Mouse (Mus musculus) c-Kit-positive CD71-positive TER-119-positive erythroid progenitor cells, embryonic 14.5 days (primary cell): ENCODE results near the gene Ccdc70.
"Not testable (repeated sequence)": the region's sequence is repeated elsewhere in the genome, so short reads cannot be mapped to it uniquely, and the experiment has no call there.

Experiments
- DNase-seq: peaks from one replicate; pipeline ENCODE4 v3.0.0-alpha.2; 2013; ENCODE audit warnings: low spot score

Ccdc70 gene

DNA sequence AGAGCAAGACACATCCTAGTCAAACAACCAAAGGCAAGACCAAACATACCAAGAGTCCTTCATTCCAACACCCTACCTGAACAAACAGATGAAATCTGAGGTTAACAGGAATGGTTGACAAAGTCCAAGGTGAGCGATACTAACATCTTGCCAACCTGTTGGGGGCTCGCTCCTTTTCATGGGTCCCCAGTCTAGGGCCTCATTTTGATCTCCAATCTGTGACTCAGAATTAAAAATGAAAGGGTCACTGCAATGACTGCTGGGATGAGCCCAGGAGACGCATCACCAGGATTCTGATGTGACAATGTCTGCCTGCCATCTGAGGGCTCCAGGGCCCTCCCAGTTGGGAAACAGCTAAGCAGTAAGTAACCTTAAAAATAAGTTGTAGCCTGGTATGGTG, at the start of gene Ccdc70:
TSS of gene Ccdc70 (plus strand) at position 301 of the 400 bp plus-strand sequence.
- no peak for DNase-seq

DNA sequence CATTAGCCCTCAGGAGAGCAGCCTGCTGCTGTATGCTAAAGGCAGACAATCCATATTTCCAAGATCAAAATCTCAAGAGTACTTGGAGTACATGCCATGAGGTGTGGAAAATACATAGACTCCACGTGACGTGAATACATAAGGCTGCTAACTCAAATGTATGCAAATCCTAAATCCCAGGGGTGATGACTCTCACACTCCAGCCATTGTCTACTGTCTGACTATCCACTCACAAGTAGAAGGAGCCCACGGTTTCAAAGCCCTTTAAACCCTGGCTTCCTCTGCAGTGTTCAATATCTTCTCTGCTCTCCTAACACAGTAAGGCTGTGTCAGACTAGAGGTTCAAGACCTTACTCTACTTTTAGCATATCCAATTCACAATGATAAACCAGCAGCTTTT, 38.8 kb upstream of the Ccdc70 start:
- not testable (repeated sequence) for DNase-seq

DNA sequence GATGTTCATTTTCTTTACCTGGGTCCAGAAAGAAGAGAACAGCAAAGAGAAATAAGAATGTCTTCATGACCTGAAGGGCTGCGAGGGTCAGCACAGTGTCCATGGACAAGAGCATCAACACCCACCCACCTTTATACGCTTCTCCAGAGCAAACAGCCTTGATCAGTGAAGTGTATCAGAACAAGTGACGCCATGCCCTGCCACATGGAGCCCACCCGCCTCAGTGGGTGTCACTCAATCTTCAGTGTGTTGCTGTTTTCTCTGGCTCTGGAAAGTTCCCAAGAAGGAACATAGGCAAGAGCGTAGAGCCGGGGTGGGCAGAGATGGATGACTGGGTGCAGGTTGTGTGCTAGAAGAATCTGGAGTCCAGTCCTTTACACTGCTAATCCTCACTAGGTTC, 37.0 kb upstream of the Ccdc70 start, which contains the start of gene Defb15:
TSS of gene Defb15 (minus strand) at position 101 of the 400 bp plus-strand sequence.
- no peak for DNase-seq

DNA sequence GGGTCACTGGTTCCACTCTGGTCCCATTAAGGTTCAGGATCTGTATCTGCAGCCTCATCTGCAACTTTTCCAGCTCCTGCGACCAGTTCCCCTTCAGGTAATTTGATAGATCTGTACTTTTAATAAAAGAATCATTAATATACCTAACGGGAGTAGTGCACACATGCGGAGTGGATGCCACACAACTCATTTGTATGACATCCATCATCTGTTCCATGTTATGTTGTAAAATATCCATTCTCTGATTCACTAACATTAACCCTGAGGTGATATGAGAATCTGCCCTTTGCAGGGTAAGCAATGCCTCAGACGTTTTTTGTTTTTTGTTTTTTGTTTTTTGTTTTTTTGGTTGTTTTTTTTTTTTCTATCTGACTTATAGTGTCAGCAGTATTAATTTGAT, 31.5 kb upstream of the Ccdc70 start, which contains the start of gene Defb35:
TSS of gene Defb35 (plus strand) at position 301 of the 400 bp plus-strand sequence.
- not testable (repeated sequence) for DNase-seq

DNA sequence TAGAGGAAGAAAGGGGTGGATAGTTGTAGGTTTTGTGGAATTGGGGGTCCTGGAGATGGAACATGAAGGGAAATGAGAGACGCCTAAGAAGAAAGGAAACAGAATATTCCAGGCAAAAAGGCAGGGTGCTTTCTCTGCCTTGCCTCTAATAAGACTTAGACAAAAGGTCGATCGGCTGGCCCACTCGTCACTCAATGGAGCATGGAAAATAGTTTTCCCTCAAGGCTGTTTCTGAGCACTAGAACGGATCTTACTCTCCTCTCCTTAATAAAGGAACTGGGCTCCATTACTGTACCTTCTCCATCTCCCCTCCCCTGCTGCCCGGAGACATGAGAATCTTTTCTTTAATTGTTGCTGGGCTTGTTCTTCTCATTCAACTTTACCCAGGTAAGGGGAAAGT, 23.1 kb upstream of the Ccdc70 start, which contains the start of gene Defb13:
TSS of gene Defb13 (plus strand) at position 301 of the 400 bp plus-strand sequence.
- no peak for DNase-seq

DNA sequence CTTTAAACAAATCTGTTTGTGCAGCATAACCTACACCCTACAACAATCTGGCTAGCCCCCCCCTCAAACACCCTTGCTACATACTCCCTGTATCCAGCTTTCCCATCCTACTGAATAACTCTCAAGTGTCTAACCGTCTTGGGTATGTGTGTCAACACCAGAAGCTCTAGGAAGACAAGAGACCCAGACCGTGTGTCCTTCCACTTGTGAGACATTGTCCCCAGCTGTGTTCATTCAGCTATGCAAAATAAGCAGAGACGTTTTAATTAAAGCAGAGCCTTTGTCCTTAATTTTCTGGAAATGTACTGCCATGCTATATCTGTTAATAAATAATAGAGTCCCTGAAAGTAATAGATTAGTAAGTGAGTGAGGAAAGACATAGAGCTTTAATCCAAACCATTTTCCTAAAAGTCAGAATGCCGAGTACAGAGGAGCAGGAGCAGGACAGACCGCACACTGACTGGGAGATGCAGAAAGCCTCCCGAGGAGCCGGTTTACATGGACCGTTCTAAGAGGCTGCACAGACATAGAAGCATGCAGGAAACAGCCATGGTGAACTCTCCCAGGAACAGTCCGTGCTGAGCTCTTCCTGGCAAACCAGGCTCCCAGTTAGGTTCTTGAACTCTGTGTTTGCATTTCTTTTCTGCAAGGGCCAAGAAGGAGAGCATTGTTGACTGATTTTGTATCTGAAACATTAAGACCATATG, 22.1 kb upstream of the Ccdc70 start:
- no peak for DNase-seq

DNA sequence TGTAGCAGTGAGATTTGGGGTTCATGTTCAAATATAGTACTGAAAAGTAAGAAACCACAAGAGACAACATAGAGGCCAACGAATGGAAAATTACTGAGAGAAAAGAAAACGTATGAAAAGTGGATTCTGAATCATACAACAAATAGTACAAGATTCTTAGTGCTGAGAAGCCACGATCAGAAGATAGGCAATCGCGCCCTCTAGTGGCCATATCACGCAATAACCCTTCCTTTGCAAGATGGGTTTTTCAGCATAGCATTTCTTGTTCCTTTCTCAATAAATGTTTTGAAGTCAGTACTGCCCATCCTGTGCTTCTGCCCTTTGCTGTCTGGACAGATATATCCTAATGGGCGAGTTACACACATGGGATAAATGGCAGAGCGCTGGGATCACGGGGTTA, 14.3 kb upstream of the Ccdc70 start:
- peak; percentile 44 for DNase-seq

DNA sequence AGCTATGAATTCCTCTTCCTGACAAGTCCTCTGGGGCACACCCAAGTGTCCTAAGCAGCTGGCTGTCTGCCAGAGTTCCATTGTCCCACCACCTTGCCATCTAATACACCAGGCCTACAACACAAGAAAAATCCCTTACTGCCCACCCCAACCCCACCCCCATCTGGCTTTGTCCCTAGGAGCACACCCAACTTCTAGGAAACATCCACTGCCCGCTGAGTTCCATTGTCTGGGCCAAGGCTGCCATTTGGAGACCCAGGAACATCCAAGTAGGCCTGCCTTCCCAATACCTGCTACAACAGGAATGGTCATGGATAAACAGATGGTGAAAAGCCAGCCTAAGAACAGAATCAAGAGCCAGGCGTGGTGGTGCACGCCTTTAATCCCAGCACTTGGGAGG, 13.2 kb upstream of the Ccdc70 start:
- DNase-seq, result no peak

DNA sequence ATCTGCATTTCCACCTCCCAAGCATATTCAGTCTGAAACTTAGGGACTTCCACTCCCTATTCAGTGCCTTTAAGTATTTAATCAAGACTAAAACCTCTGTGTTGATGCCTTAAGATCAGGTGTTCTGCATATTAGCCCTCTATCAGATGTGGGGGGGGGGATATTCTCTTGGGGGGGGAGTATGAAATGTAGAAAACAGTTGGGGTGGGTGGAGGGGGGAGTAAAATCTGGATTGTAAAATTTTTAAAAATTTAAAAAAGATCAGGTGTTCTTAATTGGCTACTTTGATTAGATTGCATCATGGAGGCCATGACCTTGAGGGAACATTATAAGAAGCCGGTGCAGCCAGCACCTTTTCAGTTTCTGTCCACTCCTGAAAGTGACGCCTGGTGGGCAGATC, 11.2 kb upstream of the Ccdc70 start, which contains the start of gene Fam90a1a:
TSS of gene Fam90a1a (plus strand) at position 301 of the 400 bp plus-strand sequence.
- no peak for DNase-seq

DNA sequence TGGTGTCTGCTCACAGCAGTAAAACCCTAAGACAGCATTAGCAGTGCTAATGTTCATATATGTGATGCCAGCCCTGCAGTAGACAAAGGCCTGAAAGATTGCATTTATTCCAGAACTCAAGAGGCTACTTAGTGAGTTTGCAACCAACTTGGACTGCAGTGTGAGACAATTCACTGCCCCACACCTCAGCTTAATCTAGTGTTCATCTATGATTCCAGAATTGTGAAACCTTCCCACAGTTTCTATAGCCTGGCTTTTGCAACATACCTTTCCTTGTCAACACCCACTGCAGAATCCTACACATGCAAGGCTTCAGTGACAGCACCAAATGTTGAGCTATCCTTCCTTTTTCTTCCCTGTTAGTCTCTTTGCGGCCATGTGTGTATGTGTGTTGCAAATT, 2.9 kb upstream of the Ccdc70 start:
- DNase-seq, result no peak

DNA sequence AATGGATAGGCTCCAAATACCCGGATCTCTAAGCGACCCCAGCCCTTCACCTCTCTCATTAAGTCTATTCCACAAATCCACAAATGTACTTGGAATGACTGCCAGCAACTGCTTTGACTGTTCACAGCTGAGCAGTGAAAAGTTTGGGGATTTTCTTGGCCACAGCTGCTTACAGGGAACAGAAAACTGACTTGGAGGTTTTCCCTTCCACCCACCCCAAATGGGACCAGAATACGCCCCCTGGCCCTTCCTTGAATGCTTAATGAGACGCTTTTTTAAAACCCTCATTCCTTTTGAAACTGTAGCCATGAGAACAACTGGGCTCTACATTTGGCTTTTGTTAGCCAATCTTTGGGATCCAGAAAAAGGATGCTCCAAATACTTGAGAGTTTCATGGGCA, 8.6 kb downstream of the Ccdc70 start:
- DNase-seq, result no peak

DNA sequence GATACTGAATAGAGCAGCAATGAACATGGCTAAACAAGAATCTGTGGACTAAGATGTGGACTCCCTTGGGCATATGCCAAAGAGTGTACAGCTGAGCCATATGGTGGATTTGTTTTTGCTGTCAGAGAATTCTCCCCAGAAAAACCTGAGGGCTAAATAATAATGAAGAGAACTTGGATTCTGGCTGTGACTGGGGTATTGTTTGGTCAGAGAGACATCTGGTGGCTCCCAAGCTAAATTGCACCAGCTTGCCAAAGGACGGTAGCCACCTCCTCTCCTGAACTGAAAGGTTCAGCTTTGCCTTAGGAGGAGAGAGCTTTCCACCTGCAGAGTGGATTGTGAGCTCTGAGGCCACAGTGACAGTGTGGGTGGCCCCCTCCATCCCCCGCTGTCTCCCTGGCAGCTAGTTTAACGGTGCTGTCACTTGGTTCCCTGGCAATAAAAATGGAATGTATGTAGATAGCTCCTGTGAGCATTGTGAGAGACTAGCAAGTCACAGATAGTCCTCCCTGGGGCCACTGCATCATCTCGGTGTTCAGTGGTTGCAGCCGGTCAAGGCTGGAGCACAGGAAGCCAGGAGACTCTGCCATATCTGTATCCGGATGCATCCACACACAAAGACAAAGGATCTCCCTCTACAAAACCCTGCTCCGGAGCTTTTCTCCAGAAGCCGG, 12.2 kb downstream of the Ccdc70 start:
- no peak for DNase-seq

DNA sequence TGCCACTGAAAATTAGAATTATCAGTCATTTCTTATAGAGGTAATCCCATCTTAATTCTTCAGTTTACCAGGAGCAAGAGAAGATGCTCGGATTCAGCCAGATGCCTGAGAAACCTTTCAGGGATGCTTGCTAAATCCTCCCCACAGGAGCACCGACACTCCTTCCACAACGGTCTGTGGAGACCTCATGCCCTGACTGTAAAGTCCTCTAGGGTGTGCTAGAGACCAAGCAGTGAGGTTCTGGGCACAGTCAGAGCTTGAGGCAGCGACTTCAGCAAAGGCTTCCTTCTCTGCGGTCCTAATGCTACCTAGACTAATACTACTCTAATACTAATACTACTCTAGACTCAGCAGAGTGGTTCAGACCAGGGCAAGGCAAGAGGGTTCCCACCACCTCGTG, 22.6 kb downstream of the Ccdc70 start:
- peak; percentile 7 for DNase-seq

DNA sequence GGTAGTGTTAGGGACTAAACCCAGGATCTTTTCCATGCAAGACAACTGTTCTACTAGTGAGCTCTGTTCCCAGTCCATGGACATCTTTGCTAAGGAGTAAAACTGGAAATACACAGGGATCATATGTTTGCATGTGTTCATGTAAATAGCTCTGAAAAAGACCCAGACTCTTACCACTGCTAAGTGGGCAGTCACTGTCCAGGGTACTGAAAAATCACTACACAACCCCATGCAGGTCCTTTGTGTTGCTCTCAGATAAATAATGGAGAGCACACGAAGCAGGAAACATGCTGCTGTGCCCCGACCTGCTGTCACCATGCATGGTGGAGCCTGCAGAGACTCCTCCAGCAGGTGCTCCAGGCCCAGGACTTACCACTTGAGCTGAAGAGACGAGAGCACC, 25.6 kb downstream of the Ccdc70 start:
- DNase-seq, result no peak

DNA sequence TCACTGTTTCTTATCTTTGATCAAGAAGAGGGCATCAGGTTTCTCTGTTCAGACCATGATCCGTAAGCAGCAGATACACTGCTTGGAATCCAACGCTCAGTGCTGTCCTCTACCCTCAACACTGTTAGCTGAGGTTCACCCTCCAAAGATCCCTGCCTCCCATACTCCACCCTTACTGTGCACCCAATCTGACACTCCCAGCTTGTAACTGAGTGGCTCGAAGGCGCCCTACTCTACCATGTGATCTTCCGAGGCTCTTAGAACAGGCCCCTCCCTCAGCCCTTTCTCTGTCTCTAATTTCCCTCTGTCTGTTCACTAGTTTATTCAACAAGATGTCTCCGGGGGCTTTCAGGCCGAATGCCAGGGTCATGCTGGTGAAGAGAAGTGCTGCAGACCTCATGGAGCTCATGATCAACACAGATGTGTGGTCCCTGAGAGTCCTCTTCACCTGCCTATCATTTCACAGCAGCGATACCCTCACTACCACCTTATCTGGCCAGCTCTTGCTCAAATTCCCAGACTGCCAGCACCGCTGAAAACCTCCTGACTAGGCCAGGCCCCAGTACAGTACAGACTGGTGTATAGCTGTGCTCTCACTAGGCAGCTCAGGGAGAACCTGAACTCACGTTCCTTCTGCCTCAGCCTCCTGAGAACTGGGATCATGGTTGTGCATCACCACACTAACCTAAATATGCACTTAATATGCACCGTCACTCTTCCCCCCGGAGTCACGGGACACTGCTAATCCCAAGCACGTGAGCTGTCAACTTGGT, 35.4 kb downstream of the Ccdc70 start:
- no peak for DNase-seq

DNA sequence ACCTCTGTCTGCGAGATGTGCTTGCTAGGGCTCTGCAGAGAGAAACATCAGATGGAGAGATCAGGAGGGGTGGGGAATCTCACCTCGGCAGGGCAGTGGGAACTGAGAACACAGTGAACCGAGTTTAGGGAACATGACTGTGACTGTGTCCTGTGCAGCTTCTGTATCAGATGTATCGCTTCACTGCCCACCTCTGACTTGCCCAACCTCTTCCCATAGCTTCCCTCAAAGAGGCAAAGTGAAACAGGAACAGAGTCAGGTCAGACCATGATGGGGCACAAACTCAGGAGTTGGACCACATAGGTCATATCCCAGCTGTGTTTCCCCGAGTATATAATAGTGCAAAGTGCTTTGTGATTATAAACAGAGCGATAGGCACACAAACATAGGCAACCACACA, 36.8 kb downstream of the Ccdc70 start:
- DNase-seq, result no peak

DNA sequence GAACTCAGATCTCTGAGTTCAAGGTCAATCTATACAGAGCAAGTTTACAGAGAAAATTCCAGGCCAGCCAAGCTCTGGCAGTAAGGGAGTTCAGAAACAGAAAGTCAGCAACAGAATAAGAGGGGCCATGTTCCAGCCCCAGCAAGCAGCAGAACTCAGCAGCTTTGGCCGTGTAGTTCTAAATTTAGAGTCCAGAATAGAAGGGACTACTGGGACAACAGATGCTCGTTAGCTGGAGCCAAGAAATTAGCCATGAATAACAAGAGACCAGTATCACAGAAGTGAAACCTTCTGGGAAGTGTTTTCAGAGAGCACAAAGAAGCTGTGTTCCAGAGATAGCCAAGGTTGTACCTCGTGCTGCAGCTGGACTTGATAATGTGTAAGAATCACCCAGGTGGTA, 39.8 kb downstream of the Ccdc70 start:
- DNase-seq, result no peak

DNA sequence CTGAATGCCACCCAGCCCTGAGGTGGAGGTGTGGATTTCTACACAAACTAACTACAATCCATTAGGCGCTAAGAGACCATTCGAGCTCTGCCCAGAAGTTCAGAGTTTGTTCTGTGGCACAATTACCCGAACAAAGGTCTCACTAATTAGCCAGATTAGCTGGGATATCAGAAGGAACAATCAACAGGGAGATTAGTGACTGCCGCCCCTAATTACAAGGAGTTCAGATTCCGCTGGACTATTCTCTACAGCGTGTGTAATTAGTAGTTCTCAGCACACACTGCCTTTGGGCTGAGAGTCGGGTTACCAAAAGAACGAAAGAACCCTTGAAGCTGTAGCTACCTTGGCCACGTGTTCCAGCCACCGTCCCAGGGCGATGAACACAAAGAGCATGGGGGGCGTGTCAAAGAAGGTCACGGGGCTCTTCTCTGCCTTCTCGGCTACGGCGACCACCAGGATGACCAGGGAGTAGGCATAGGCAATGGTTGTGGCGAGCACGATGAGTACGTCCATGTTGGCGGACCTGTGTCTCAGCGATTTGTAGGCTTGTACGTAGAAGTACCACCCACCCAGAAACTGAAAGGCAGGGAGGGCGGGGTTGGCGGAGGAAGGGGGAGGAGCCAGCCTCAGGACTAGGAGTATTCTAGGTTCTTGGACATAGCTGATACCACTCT, 43.6 kb downstream of the Ccdc70 start:
- DNase-seq, result no peak

DNA sequence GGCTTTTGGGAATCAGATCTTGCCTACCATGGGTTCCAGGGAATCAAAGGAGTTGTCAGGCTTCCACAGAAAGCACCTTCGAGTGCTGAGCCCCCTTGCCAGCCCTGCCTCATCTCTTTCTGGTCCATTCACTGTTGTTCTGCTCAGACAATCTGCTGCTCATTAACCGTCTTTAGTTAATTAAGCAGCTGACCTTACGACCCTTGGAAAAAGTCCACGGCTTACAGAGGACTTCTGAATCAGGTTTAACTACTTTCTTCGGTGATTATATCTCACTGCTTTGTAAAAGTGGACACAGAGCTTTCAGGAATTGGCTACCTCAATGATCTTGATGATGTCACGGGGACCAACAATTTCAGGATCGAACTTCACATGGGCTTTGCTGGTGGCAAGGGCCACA, 48.2 kb downstream of the Ccdc70 start:
- DNase-seq, result no peak

DNA sequence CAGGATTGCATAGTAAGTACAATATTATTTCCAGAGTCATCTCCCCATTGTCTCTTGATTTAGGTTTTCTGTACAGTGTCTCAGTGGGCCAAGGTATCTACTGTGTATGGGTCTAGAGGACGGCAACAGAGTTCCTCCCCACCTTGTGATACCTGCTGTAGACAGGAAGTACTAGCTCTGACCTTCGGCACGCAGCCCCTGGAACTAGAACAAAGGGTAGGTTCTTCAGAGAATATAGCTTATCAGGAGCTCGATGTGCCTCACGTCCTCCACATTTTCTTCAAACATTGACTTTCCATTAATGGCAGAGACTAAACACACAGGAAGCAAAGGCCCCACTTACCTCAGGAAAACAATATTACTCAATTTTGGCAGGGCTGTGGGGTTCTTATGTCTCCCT, 49.9 kb downstream of the Ccdc70 start:
- DNase-seq, result no peak

DNA sequence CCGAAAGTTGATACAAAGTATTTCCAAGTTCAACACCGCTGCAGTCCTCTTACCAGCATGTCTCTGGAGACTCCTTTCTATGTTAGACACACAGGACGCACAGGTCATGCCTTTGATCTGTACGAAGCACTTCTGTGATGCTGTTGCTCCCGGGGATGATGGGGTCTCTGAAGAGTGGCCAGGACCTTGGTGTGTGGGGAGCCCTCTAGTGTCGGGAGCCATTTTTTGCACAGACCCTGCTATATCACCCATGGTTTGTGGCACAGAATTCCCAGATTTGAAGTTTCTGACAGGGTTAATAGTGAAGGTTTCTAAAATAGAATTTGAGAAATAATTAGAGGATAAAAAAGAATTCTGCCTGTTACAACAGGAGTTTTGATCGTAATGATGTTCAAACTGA, 52.7 kb downstream of the Ccdc70 start:
- DNase-seq, result no peak
